Mouse (Mus musculus) lung, embryonic 14.5 days (tissue): ENCODE measurements at regions not wholly inside any gene's neighbourhood (a gene's known extent, or its start where the extent isn't known, plus 50 kb on each side); places are given as distances from the start of the nearest gene placed in this dataset.

ENCODE experiments used
- ATAC-seq: fragments of 200-750 bp; cut with Nextera tagmentation; 2 replicates; pipeline ENCODE4 v1.8.0; 2017; ENCODE audit warnings: mild to moderate bottlenecking, moderate TSS enrichment, moderate library complexity; ENCODE audit not compliant: insufficient read depth
- DNase-seq: peaks from one replicate; pipeline ENCODE4 v3.0.0-alpha.2; 2015
- H3K27ac ChIP-seq: fragments of 300-500 bp; sonication (generic); 2 replicates; pipeline ENCODE4 v1.5.1; 2014; ENCODE audit warnings: low read depth, mild to moderate bottlenecking, moderate library complexity
- H3K27me3 ChIP-seq: fragments of 300-500 bp; sonication (generic); 2 replicates; pipeline ENCODE4 v1.6.1; 2014; ENCODE audit warnings: low read length, control low read depth; ENCODE audit not compliant: insufficient read depth
- H3K36me3 ChIP-seq: fragments of 300-500 bp; sonication (generic); 2 replicates; pipeline ENCODE4 v1.6.1; 2014; ENCODE audit warnings: control low read depth; ENCODE audit not compliant: insufficient read depth
- H3K4me1 ChIP-seq: fragments of 300-500 bp; sonication (generic); 2 replicates; pipeline ENCODE4 v1.6.1; 2014; ENCODE audit warnings: antibody characterized with exemption, control low read depth; ENCODE audit not compliant: insufficient read depth
- H3K4me2 ChIP-seq: fragments of 300-500 bp; sonication (generic); 2 replicates; pipeline ENCODE4 v1.6.1; 2014; ENCODE audit warnings: mild to moderate bottlenecking
- H3K4me3 ChIP-seq: fragments of 300-500 bp; sonication (generic); 2 replicates; pipeline ENCODE4 v1.5.1; 2014; ENCODE audit warnings: low read depth, low read length
- H3K9ac ChIP-seq: fragments of 300-500 bp; sonication (generic); 2 replicates; pipeline ENCODE4 v1.6.1; 2014
- H3K9me3 ChIP-seq: fragments of 300-500 bp; sonication (generic); 2 replicates; pipeline ENCODE4 v1.6.1; 2016; ENCODE audit warnings: low read depth, low read length, control low read depth
- CTCF ChIP-seq: IDR thresholded peaks from 2 replicates; pipeline ENCODE4 v1.5.1; 2016; ENCODE audit warnings: antibody characterized with exemption, low read depth
- WGBS: fragments of 180-500 bp; shearing (Covaris S2); extraction: QIAGEN DNeasy Blood & Tissue Kit; methylation state at CpG from one replicate; pipeline ENCODE4 v1.1.7; 2014; 5-methylcytosine and 5-hydroxymethylcytosine counted together

- ATAC-seq (no peak), DNase-seq (no peak)
- H3K9ac ChIP-seq: no peak overlapping the region
- 82% methylated on average over 6 of the region's 6 CpGs for WGBS
- no peaks in the 10 kb centered on the region for H3K9me3 ChIP-seq
- no peaks in the 10 kb centered on the region; the same call in 1 of the 2 replicates for H3K27me3 ChIP-seq
- no peak overlapping the region for H3K27ac ChIP-seq
- H3K4me3 ChIP-seq: no peak overlapping the region
- TF ChIP-seq CTCF: no peak
- H3K4me2 ChIP-seq: no peak overlapping the region
- H3K36me3 ChIP-seq: no peaks in the 10 kb centered on the region
- H3K4me1 ChIP-seq: no peaks in the 10 kb centered on the region
Measured at GRCm38 (mm10) chr3:39195102-39195501, 308.4 kb downstream of the Fat4 start.

- TF ChIP-seq CTCF: no peak
- Histone ChIP-seq H3K4me2 (no peak overlapping the region), H3K4me1 (no peaks in the 10 kb centered on the region), H3K4me3 (no peak overlapping the region), H3K9me3 (no peaks in the 10 kb centered on the region), H3K9ac (no peak overlapping the region), H3K36me3 (no peaks in the 10 kb centered on the region), H3K27me3 (no peaks in the 10 kb centered on the region), H3K27ac (no peak overlapping the region)
- DNase-seq (no peak), ATAC-seq (no peak)
- 67% methylated on average over 7 of the region's 7 CpGs for WGBS
Measured at GRCm38 (mm10) chr3:39202662-39203061, 315.9 kb downstream of the Fat4 start.

GRCm38 (mm10) chr3:39208651-39209050, 321.9 kb downstream of the Fat4 start:
- 85% methylated on average over 1 of the region's 1 CpGs for WGBS
- 0 out of 2 replicates have a peak, but pooled peaks cover 2% of the 10 kb centered on the region for H3K4me1 ChIP-seq
- no peaks in the 10 kb centered on the region for H3K27me3 ChIP-seq
- no peak overlapping the region for H3K9ac ChIP-seq
- DNase-seq: no peak
- no peak for TF ChIP-seq CTCF
- H3K36me3 ChIP-seq: no peaks in the 10 kb centered on the region
- H3K4me2 ChIP-seq: no peak overlapping the region
- no peak for ATAC-seq
- no peak overlapping the region for H3K27ac ChIP-seq
- H3K4me3 ChIP-seq: no peak overlapping the region
- H3K9me3 ChIP-seq: no peaks in the 10 kb centered on the region

- no peak for DNase-seq
- Histone ChIP-seq H3K4me3 (no peak overlapping the region), H3K4me1 (0 out of 2 replicates have a peak, but pooled peaks cover 2% of the 10 kb centered on the region), H3K9me3 (no peaks in the 10 kb centered on the region), H3K36me3 (no peaks in the 10 kb centered on the region), H3K4me2 (no peak overlapping the region), H3K27ac (no peak overlapping the region), H3K9ac (no peak overlapping the region), H3K27me3 (no peaks in the 10 kb centered on the region)
- WGBS: 76% methylated on average over 8 of the region's 8 CpGs
- no peak for ATAC-seq
- TF ChIP-seq CTCF: no peak
Measured at GRCm38 (mm10) chr3:39209382-39210165, 322.8 kb downstream of the Fat4 start.

- Histone ChIP-seq H3K9me3 (no peaks in the 10 kb centered on the region), H3K27me3 (no peaks in the 10 kb centered on the region), H3K9ac (no peak overlapping the region), H3K4me1 (0 out of 2 replicates have a peak, but pooled peaks cover 2% of the 10 kb centered on the region), H3K4me2 (no peak overlapping the region), H3K36me3 (no peaks in the 10 kb centered on the region), H3K27ac (no peak overlapping the region), H3K4me3 (no peak overlapping the region)
- ATAC-seq: no peak
- no peak for TF ChIP-seq CTCF
- peak; percentile 41 for DNase-seq
- WGBS: 29% methylated on average over 5 of the region's 5 CpGs
Measured at GRCm38 (mm10) chr3:39211670-39212069, 324.9 kb downstream of the Fat4 start.

GRCm38 (mm10) chr3:39220011-39220706, 333.4 kb downstream of the Fat4 start:
- Histone ChIP-seq H3K4me1 (no peaks in the 10 kb centered on the region), H3K9ac (no peak overlapping the region), H3K27me3 (no peaks in the 10 kb centered on the region), H3K9me3 (no peaks in the 10 kb centered on the region), H3K4me2 (peak overlapping the region; percentile 10; the same call in 1 of the 2 replicates), H3K36me3 (no peaks in the 10 kb centered on the region), H3K4me3 (no peak overlapping the region), H3K27ac (peak overlapping the region; percentile 25; the same call in 1 of the 2 replicates)
- TF ChIP-seq CTCF: no peak
- peak; percentile 70 for DNase-seq
- ATAC-seq: peak; percentile 87; the same call in 1 of the 2 replicates
- WGBS: 46% methylated on average over 10 of the region's 10 CpGs

GRCm38 (mm10) chr3:39220707-39221034, 333.9 kb downstream of the Fat4 start:
- WGBS: 51% methylated on average over 2 of the region's 2 CpGs
- peak; percentile 56; the same call in 1 of the 2 replicates for ATAC-seq

More at GRCm38 (mm10) chr3:39220707-39221034, 333.9 kb downstream of the Fat4 start:
- Histone ChIP-seq H3K4me2 (no peak overlapping the region), H3K4me1 (no peaks in the 10 kb centered on the region), H3K27me3 (no peaks in the 10 kb centered on the region), H3K9me3 (no peaks in the 10 kb centered on the region), H3K36me3 (no peaks in the 10 kb centered on the region), H3K9ac (no peak overlapping the region), H3K27ac (peak overlapping the region; percentile 25; the same call in 1 of the 2 replicates), H3K4me3 (no peak overlapping the region)
- no peak for DNase-seq
- peak; percentile 37 for TF ChIP-seq CTCF
